Mouse (Mus musculus): ENCODE data around the gene H2al1f. TPM values are rescaled to one million over a fixed set of nuclear protein-coding genes. Genes with fewer than 3 reads are reported as not detected.
"Not testable (repeated sequence)": the region's sequence is repeated elsewhere in the genome, so short reads cannot be mapped to it uniquely, and the experiment has no call there.

H2al1f gene
- polyA plus RNA-seq, 1 experiment from 2014 or later, result not detected

- Histone ChIP-seq H3K4me1 (ENCODE audit: insufficient read depth, low read depth, low read length) (no peaks in the 10 kb centered on the region), H3K27ac (ENCODE audit: low read length) (no peak overlapping the region), H3K9me3 (ENCODE audit: low read length) (no peaks in the 10 kb centered on the region), H3K27me3 (replicated peaks; ENCODE audit: insufficient read depth, low read length) (no peaks in the 10 kb centered on the region), H3K36me3 (ENCODE audit: insufficient read depth, low read length) (no peaks in the 10 kb centered on the region), H3K4me3 (ENCODE audit: low read depth, low read length) (no peak overlapping the region), H3K4me2 (replicated peaks; ENCODE audit: low read depth, low read length) (no peak overlapping the region), H3K9ac (replicated peaks; ENCODE audit: low read depth) (no peak overlapping the region)
- DNase-seq (ENCODE audit: low spot score) (no peak), ATAC-seq (no peak)
- 57% methylated on average over 4 of the region's 4 CpGs for WGBS
- TF ChIP-seq CTCF (IDR thresholded peaks at IDR 0.05), result no peak
- no peak for TF ChIP-seq EP300 (IDR thresholded peaks at IDR 0.05)
Observed at GRCm38 (mm10) chrX:11289244-11289643, 25.7 kb upstream of the H2al1f start.

GRCm38 (mm10) chrX:11298957-11299356 lies 16.0 kb upstream of the H2al1f start, which contains the start of gene H2al1a:
Gene H2al1a (plus strand): TSS chrX:11299257.
- H3K4me2 ChIP-seq (replicated peaks; ENCODE audit: low read depth, low read length); ATAC-seq; H3K27me3 ChIP-seq (replicated peaks; ENCODE audit: insufficient read depth, low read length); H3K27ac ChIP-seq (ENCODE audit: low read length); H3K9ac ChIP-seq (replicated peaks; ENCODE audit: low read depth); H3K9me3 ChIP-seq (ENCODE audit: low read length); H3K4me3 ChIP-seq (ENCODE audit: low read depth, low read length); DNase-seq (ENCODE audit: low spot score); H3K4me1 ChIP-seq (ENCODE audit: insufficient read depth, low read depth, low read length); H3K36me3 ChIP-seq (ENCODE audit: insufficient read depth, low read length): not testable (repeated sequence)
- WGBS, result no CpG with 5 or more reads among the region's 3 CpGs

- H3K4me3 ChIP-seq (ENCODE audit: low read depth, low read length); H3K27ac ChIP-seq (ENCODE audit: low read length); H3K36me3 ChIP-seq (ENCODE audit: insufficient read depth, low read length); ATAC-seq; DNase-seq (ENCODE audit: low spot score); H3K9ac ChIP-seq (replicated peaks; ENCODE audit: low read depth); H3K4me2 ChIP-seq (replicated peaks; ENCODE audit: low read depth, low read length); H3K27me3 ChIP-seq (replicated peaks; ENCODE audit: insufficient read depth, low read length); H3K4me1 ChIP-seq (ENCODE audit: insufficient read depth, low read depth, low read length); H3K9me3 ChIP-seq (ENCODE audit: low read length): not testable (repeated sequence)
- WGBS, result 94% methylated on average over 1 of the region's 3 CpGs
Observed at GRCm38 (mm10) chrX:11302132-11302531, 12.8 kb upstream of the H2al1f start, which contains the start of gene H2al1b. Gene H2al1b (plus strand): TSS chrX:11302432.

DNA sequence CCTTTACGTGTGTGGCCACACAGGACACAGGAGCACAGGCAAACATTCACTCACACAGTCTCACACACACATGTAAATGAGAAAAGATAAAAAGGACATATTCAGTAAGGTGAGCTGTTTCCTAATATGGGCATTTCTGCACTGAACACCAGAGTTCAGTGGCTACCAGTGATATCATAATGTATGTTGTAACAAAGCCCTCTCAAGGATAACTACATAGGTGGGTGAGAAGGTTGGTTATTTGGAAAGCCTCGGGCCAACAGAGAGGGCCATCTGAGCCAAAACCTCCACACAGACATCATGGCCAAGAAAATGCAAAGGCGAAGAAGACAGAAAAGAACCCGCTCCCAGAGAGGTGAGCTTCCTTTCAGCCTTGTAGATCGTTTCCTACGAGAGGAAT lies 9.6 kb upstream of the H2al1f start, which contains the start of gene H2al1c:
TSS of gene H2al1c (plus strand) at position 301 of the 400 bp plus-strand sequence.
- not testable (repeated sequence) for H3K27me3 ChIP-seq (replicated peaks; ENCODE audit: insufficient read depth, low read length); H3K9ac ChIP-seq (replicated peaks; ENCODE audit: low read depth); DNase-seq (ENCODE audit: low spot score); H3K4me3 ChIP-seq (ENCODE audit: low read depth, low read length); H3K27ac ChIP-seq (ENCODE audit: low read length); H3K4me2 ChIP-seq (replicated peaks; ENCODE audit: low read depth, low read length); H3K4me1 ChIP-seq (ENCODE audit: insufficient read depth, low read depth, low read length); ATAC-seq; H3K36me3 ChIP-seq (ENCODE audit: insufficient read depth, low read length); H3K9me3 ChIP-seq (ENCODE audit: low read length)
- 57% methylated on average over 1 of the region's 6 CpGs for whole genome bisulfite sequencing

- not testable (repeated sequence) for H3K4me3 ChIP-seq (ENCODE audit: low read depth, low read length); H3K9ac ChIP-seq (replicated peaks; ENCODE audit: low read depth); H3K4me1 ChIP-seq (ENCODE audit: insufficient read depth, low read depth, low read length); ATAC-seq; H3K4me2 ChIP-seq (replicated peaks; ENCODE audit: low read depth, low read length); H3K36me3 ChIP-seq (ENCODE audit: insufficient read depth, low read length); H3K9me3 ChIP-seq (ENCODE audit: low read length); H3K27ac ChIP-seq (ENCODE audit: low read length); DNase-seq (ENCODE audit: low spot score); H3K27me3 ChIP-seq (replicated peaks; ENCODE audit: insufficient read depth, low read length)
- no CpG with 5 or more reads among the region's 6 CpGs for WGBS
Observed at GRCm38 (mm10) chrX:11308524-11308923, 6.4 kb upstream of the H2al1f start, which contains the start of gene H2al1d. Gene H2al1d (plus strand): TSS chrX:11308824.

GRCm38 (mm10) chrX:11311634-11312033 lies 3.3 kb upstream of the H2al1f start, which contains the start of gene H2al1e:
Gene H2al1e (plus strand): TSS chrX:11311934.
- H3K9ac ChIP-seq (replicated peaks; ENCODE audit: low read depth); H3K36me3 ChIP-seq (ENCODE audit: insufficient read depth, low read length); H3K9me3 ChIP-seq (ENCODE audit: low read length); ATAC-seq; H3K27ac ChIP-seq (ENCODE audit: low read length); H3K4me3 ChIP-seq (ENCODE audit: low read depth, low read length); DNase-seq (ENCODE audit: low spot score); H3K4me2 ChIP-seq (replicated peaks; ENCODE audit: low read depth, low read length); H3K27me3 ChIP-seq (replicated peaks; ENCODE audit: insufficient read depth, low read length); H3K4me1 ChIP-seq (ENCODE audit: insufficient read depth, low read depth, low read length): not testable (repeated sequence)
- no CpG with 5 or more reads among the region's 3 CpGs for WGBS

GRCm38 (mm10) chrX:11317956-11318355 lies 3.0 kb downstream of the H2al1f start, which contains the start of gene H2al1g:
Gene H2al1g (plus strand): TSS chrX:11318256.
- H3K9ac ChIP-seq (replicated peaks; ENCODE audit: low read depth); H3K4me2 ChIP-seq (replicated peaks; ENCODE audit: low read depth, low read length); H3K27me3 ChIP-seq (replicated peaks; ENCODE audit: insufficient read depth, low read length); H3K4me3 ChIP-seq (ENCODE audit: low read depth, low read length); H3K36me3 ChIP-seq (ENCODE audit: insufficient read depth, low read length); H3K27ac ChIP-seq (ENCODE audit: low read length); H3K9me3 ChIP-seq (ENCODE audit: low read length); ATAC-seq; H3K4me1 ChIP-seq (ENCODE audit: insufficient read depth, low read depth, low read length); DNase-seq (ENCODE audit: low spot score): not testable (repeated sequence)
- no CpG with 5 or more reads among the region's 3 CpGs for WGBS

GRCm38 (mm10) chrX:11321192-11321591 lies 6.2 kb downstream of the H2al1f start, which contains the start of gene H2al1h:
Gene H2al1h (plus strand): TSS chrX:11321492.
- not testable (repeated sequence) for H3K27me3 ChIP-seq (replicated peaks; ENCODE audit: insufficient read depth, low read length); H3K36me3 ChIP-seq (ENCODE audit: insufficient read depth, low read length); DNase-seq (ENCODE audit: low spot score); H3K4me1 ChIP-seq (ENCODE audit: insufficient read depth, low read depth, low read length); H3K4me2 ChIP-seq (replicated peaks; ENCODE audit: low read depth, low read length); H3K9ac ChIP-seq (replicated peaks; ENCODE audit: low read depth); H3K9me3 ChIP-seq (ENCODE audit: low read length); ATAC-seq; H3K4me3 ChIP-seq (ENCODE audit: low read depth, low read length); H3K27ac ChIP-seq (ENCODE audit: low read length)
- no CpG with 5 or more reads among the region's 6 CpGs for WGBS

- not testable (repeated sequence) for H3K4me2 ChIP-seq (replicated peaks; ENCODE audit: low read depth, low read length); H3K4me1 ChIP-seq (ENCODE audit: insufficient read depth, low read depth, low read length); DNase-seq (ENCODE audit: low spot score); H3K9me3 ChIP-seq (ENCODE audit: low read length); H3K27ac ChIP-seq (ENCODE audit: low read length); H3K4me3 ChIP-seq (ENCODE audit: low read depth, low read length); ATAC-seq; H3K36me3 ChIP-seq (ENCODE audit: insufficient read depth, low read length); H3K27me3 ChIP-seq (replicated peaks; ENCODE audit: insufficient read depth, low read length); H3K9ac ChIP-seq (replicated peaks; ENCODE audit: low read depth)
- WGBS, result 67% methylated on average over 2 of the region's 5 CpGs
Observed at GRCm38 (mm10) chrX:11324359-11324758, 9.4 kb downstream of the H2al1f start, which contains the start of gene H2al1i. Gene H2al1i (plus strand): TSS chrX:11324659.

Measured in lung, postnatal 0 days (tissue).